Mouse (Mus musculus) testis, adult 2 months (tissue): ENCODE data around the gene Pld1. TPM values are rescaled to one million over a fixed set of nuclear protein-coding genes. Genes with fewer than 3 reads are reported as not detected.

Experiments used
- H3K27ac ChIP-seq: fragments of 200-500 bp; 2 replicates; pipeline ENCODE4 v1.5.1; 2012; ENCODE audit warnings: low read depth, low read length; ENCODE audit not compliant: control insufficient read depth, insufficient read depth
- H3K27me3 ChIP-seq: fragments of 200-500 bp; 2 replicates; pipeline ENCODE4 v1.6.1; 2012; ENCODE audit warnings: mild to moderate bottlenecking, low read length, moderate library complexity; ENCODE audit not compliant: control insufficient read depth, insufficient read depth
- H3K36me3 ChIP-seq: fragments of 200-500 bp; 2 replicates; pipeline ENCODE4 v1.6.1; 2012; ENCODE audit warnings: mild to moderate bottlenecking, low read length; ENCODE audit not compliant: control insufficient read depth, insufficient read depth
- H3K4me1 ChIP-seq: fragments of 200-500 bp; 2 replicates; pipeline ENCODE4 v1.6.1; 2012; ENCODE audit warnings: low read length; ENCODE audit not compliant: control insufficient read depth, insufficient read depth
- H3K4me3 ChIP-seq: fragments of 200-500 bp; 2 replicates; pipeline ENCODE4 v1.5.1; 2012; ENCODE audit warnings: low read depth, mild to moderate bottlenecking, low read length, moderate library complexity, mixed read lengths; ENCODE audit not compliant: control insufficient read depth
- CTCF ChIP-seq: fragments of 200-500 bp; IDR thresholded peaks from 2 replicates; pipeline ENCODE4 v1.5.1; 2012; ENCODE audit warnings: low read depth, mild to moderate bottlenecking, inconsistent platforms, low read length, moderate library complexity; ENCODE audit not compliant: control insufficient read depth, insufficient read depth, insufficient replicate concordance
- POLR2A ChIP-seq: fragments of 200-500 bp; IDR thresholded peaks from 2 replicates; pipeline ENCODE4 v1.6.1; 2012; ENCODE audit warnings: low read depth, mild to moderate bottlenecking, inconsistent platforms, low read length, moderate library complexity; ENCODE audit not compliant: control insufficient read depth
- polyA plus RNA-seq: library from polyadenylated mRNA; depleted of rRNA; stranded (reverse); fragments of >200 nt; gene quantifications from 2 replicates; pipeline ENCODE4 v1.2.3, GENCODE M21; 2012

The Pld1 gene
- polyA plus RNA-seq, 1 experiment, result 1.0 TPM

- H3K4me1 ChIP-seq, result no peaks in the 10 kb centered on the region
- TF ChIP-seq POLR2A (no peak), CTCF (no peak)
- H3K27me3 ChIP-seq, result no peaks in the 10 kb centered on the region
- no peaks in the 10 kb centered on the region for H3K36me3 ChIP-seq
- H3K27ac ChIP-seq, result no peak overlapping the region
- no peak overlapping the region for H3K4me3 ChIP-seq
Measured at GRCm38 (mm10) chr3:28162346-28162745, 223.9 kb downstream of the Pld1 start.

- TF ChIP-seq POLR2A (no peak), CTCF (no peak)
- Histone ChIP-seq H3K36me3 (no peaks in the 10 kb centered on the region), H3K27ac (no peak overlapping the region), H3K27me3 (no peaks in the 10 kb centered on the region), H3K4me1 (no peaks in the 10 kb centered on the region), H3K4me3 (no peak overlapping the region)
Measured at GRCm38 (mm10) chr3:28164678-28165077, 226.2 kb downstream of the Pld1 start.

GRCm38 (mm10) chr3:28165598-28165997 is 227.1 kb downstream of the Pld1 start:
- H3K36me3 ChIP-seq, result no peaks in the 10 kb centered on the region
- TF ChIP-seq CTCF, result no peak
- TF ChIP-seq POLR2A, result no peak
- H3K4me1 ChIP-seq, result peaks cover 3% of the 10 kb centered on the region
- H3K27ac ChIP-seq, result no peak overlapping the region
- no peaks in the 10 kb centered on the region for H3K27me3 ChIP-seq
- H3K4me3 ChIP-seq, result no peak overlapping the region

- peaks cover 17% of the 10 kb centered on the region for H3K4me1 ChIP-seq
- H3K4me3 ChIP-seq, result no peak overlapping the region
- H3K27ac ChIP-seq, result 0 out of 2 replicates have a peak overlapping the region, but pooled peaks have one; percentile 5
- no peaks in the 10 kb centered on the region for H3K27me3 ChIP-seq
- H3K36me3 ChIP-seq, result no peaks in the 10 kb centered on the region
- no peak for TF ChIP-seq CTCF
Measured at GRCm38 (mm10) chr3:28167796-28168505, 229.5 kb downstream of the Pld1 start.

- Histone ChIP-seq H3K4me3 (peak overlapping the region; percentile 15; the same call in 1 of the 2 replicates), H3K36me3 (no peaks in the 10 kb centered on the region), H3K27ac (peak overlapping the region; percentile 52), H3K4me1 (peaks cover 22% of the 10 kb centered on the region), H3K27me3 (no peaks in the 10 kb centered on the region)
- TF ChIP-seq CTCF, result no peak
- no peak for TF ChIP-seq POLR2A
Measured at GRCm38 (mm10) chr3:28170911-28171618, 232.6 kb downstream of the Pld1 start.

GRCm38 (mm10) chr3:28175997-28176967 is 237.8 kb downstream of the Pld1 start:
- peak overlapping the region; percentile 78 for H3K27ac ChIP-seq
- no peaks in the 10 kb centered on the region for H3K36me3 ChIP-seq
- no peaks in the 10 kb centered on the region for H3K27me3 ChIP-seq
- TF ChIP-seq POLR2A (peak; percentile 56), CTCF (no peak)
- H3K4me1 ChIP-seq, result peaks cover 19% of the 10 kb centered on the region
- peak overlapping the region; percentile 46 for H3K4me3 ChIP-seq
